Mouse (Mus musculus): ENCODE measurements around the gene Gpr173. TPM values are rescaled to one million over a fixed set of nuclear protein-coding genes. Genes with fewer than 3 reads are reported as not detected.

Gpr173 gene
- polyA plus RNA-seq, 2 experiments, result 4.5 to 13.0 TPM

DNA sequence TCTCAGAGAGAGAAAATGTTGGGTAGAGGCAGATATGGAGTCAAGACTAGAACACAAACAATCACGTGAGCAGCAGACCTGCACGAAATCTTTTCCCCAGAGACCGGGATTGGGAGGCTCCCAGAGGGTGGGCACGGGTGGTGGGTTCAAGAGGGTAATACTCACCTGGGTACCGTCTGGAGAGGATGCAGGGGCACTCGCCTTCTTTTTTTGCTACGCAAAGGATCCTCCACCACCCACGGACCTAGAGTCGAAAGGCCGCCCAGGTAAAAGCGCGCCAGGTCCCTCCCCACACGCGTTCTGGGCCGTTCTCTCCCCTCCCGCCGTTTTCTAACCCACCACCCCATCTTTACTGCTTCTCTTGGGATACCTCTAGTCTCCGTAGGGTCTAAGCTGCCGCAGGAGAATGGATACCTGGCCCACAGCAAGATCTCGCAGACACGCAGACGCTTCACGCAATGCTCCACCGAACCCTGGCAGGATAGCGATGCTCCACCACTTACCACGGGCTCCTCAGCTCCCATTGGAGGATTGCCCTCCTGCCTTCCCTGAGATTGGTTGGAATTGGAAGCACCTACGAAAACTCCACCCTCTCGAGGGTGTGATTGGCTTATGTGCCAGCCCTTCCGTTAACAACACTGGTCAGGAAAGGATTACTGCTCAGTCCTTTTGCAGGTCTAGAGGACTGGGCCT, 41.4 kb downstream of the Gpr173 start, which contains the start of gene Kantr:
Gene Kantr (minus strand): TSS at position 500 of the 693 bp plus-strand sequence.
- H3K4me1 ChIP-seq (ENCODE audit: control insufficient read depth, insufficient read depth, low read length), result 0 out of 2 replicates have a peak, but pooled peaks cover 2% of the 10 kb centered on the region
- TF ChIP-seq POLR2A (IDR thresholded peaks at IDR 0.05; ENCODE audit: borderline replicate concordance, extremely low read depth, insufficient read depth, insufficient read length), result 0 out of 2 replicates have a peak, but pooled peaks have one; percentile 11
- peak within 1 kb of the TSS; percentile 64 for H3K9ac ChIP-seq (ENCODE audit: low read depth, low read length, severe bottlenecking)
- H3K36me3 ChIP-seq (ENCODE audit: control insufficient read depth, insufficient read depth, low read length), result no peaks in the 10 kb centered on the region
- 0 out of 2 replicates have a peak within 1 kb of the TSS, but pooled peaks have one; percentile 38 for H3K27ac ChIP-seq (replicated peaks; ENCODE audit: low read depth, low read length)
- 19% methylated on average over 29 of the region's 29 CpGs for WGBS
- no peaks in the 10 kb centered on the region for H3K27me3 ChIP-seq (ENCODE audit: control insufficient read depth, insufficient read depth, low read length)
- DNase-seq (ENCODE audit: low spot score) (peak; percentile 86), ATAC-seq (ENCODE audit: low FRiP score, low read depth) (peak; percentile 100)
- H3K4me3 ChIP-seq (replicated peaks; ENCODE audit: low read length), result peak within 1 kb of the TSS; percentile 54
- peak within 1 kb of the TSS; percentile 51 for H3K4me2 ChIP-seq (replicated peaks; ENCODE audit: low read depth, low read length, severe bottlenecking)
- no peaks in the 10 kb centered on the region for H3K9me3 ChIP-seq (ENCODE audit: control insufficient read depth, low read length)

- H3K4me2 ChIP-seq (replicated peaks; ENCODE audit: low read depth, low read length, severe bottlenecking), result no peak overlapping the region
- H3K9ac ChIP-seq (ENCODE audit: low read depth, low read length, severe bottlenecking), result no peak overlapping the region
- no peak overlapping the region for H3K4me3 ChIP-seq (replicated peaks; ENCODE audit: low read length)
- ATAC-seq (ENCODE audit: low FRiP score, low read depth), result no peak
- DNase-seq (ENCODE audit: low spot score), result no peak
- no peaks in the 10 kb centered on the region for H3K27me3 ChIP-seq (ENCODE audit: control insufficient read depth, insufficient read depth, low read length)
- 0 out of 2 replicates have a peak, but pooled peaks cover 2% of the 10 kb centered on the region for H3K4me1 ChIP-seq (ENCODE audit: control insufficient read depth, insufficient read depth, low read length)
- H3K27ac ChIP-seq (replicated peaks; ENCODE audit: low read depth, low read length), result no peak overlapping the region
- TF ChIP-seq POLR2A (IDR thresholded peaks at IDR 0.05; ENCODE audit: borderline replicate concordance, extremely low read depth, insufficient read depth, insufficient read length), result no peak
- no peaks in the 10 kb centered on the region for H3K9me3 ChIP-seq (ENCODE audit: control insufficient read depth, low read length)
- no peaks in the 10 kb centered on the region; the same call in 1 of the 2 replicates for H3K36me3 ChIP-seq (ENCODE audit: control insufficient read depth, insufficient read depth, low read length)
- 100% methylated on average over 1 of the region's 1 CpGs for WGBS
Measured at GRCm38 (mm10) chrX:152323584-152323983, 44.9 kb downstream of the Gpr173 start.

GRCm38 (mm10) chrX:152322776-152323175, 45.7 kb downstream of the Gpr173 start:
- H3K9me3 ChIP-seq (ENCODE audit: control insufficient read depth, low read length), result no peaks in the 10 kb centered on the region
- no peak overlapping the region for H3K9ac ChIP-seq (ENCODE audit: low read depth, low read length, severe bottlenecking)
- no peaks in the 10 kb centered on the region; the same call in 1 of the 2 replicates for H3K36me3 ChIP-seq (ENCODE audit: control insufficient read depth, insufficient read depth, low read length)
- no peak overlapping the region for H3K4me2 ChIP-seq (replicated peaks; ENCODE audit: low read depth, low read length, severe bottlenecking)
- 0 out of 2 replicates have a peak, but pooled peaks cover 2% of the 10 kb centered on the region for H3K4me1 ChIP-seq (ENCODE audit: control insufficient read depth, insufficient read depth, low read length)
- no peak for DNase-seq (ENCODE audit: low spot score)
- H3K27ac ChIP-seq (replicated peaks; ENCODE audit: low read depth, low read length), result no peak overlapping the region
- TF ChIP-seq POLR2A (IDR thresholded peaks at IDR 0.05; ENCODE audit: borderline replicate concordance, extremely low read depth, insufficient read depth, insufficient read length), result no peak
- no peak for ATAC-seq (ENCODE audit: low FRiP score, low read depth)
- H3K4me3 ChIP-seq (replicated peaks; ENCODE audit: low read length), result no peak overlapping the region
- no peaks in the 10 kb centered on the region for H3K27me3 ChIP-seq (ENCODE audit: control insufficient read depth, insufficient read depth, low read length)
- 47% methylated on average over 2 of the region's 2 CpGs for WGBS

DNA sequence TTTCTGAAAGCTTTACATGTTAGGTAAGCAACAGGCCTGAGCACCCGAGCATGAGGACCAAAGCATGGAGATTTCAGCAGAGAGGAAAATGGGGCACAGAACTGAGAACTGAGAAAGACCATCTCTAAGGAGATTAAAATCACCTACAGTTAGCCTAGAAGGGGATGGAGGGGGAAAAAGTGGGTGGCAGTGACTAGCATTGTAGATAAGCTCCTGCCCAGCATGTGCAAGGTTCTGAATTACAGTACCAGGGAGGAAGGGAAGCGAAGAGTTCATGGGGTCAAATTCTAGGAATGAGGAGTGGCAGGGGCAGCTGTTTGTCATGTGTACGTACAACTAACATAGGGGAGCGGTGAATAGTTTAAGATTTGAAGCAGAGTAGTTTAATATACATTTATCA, 48.0 kb downstream of the Gpr173 start:
- no peak overlapping the region for H3K9ac ChIP-seq (ENCODE audit: low read depth, low read length, severe bottlenecking)
- ATAC-seq (ENCODE audit: low FRiP score, low read depth) (no peak), DNase-seq (ENCODE audit: low spot score) (no peak)
- no peak for TF ChIP-seq POLR2A (IDR thresholded peaks at IDR 0.05; ENCODE audit: borderline replicate concordance, extremely low read depth, insufficient read depth, insufficient read length)
- H3K9me3 ChIP-seq (ENCODE audit: control insufficient read depth, low read length), result no peaks in the 10 kb centered on the region
- H3K27me3 ChIP-seq (ENCODE audit: control insufficient read depth, insufficient read depth, low read length), result no peaks in the 10 kb centered on the region
- 75% methylated on average over 4 of the region's 4 CpGs for WGBS
- no peak overlapping the region for H3K4me2 ChIP-seq (replicated peaks; ENCODE audit: low read depth, low read length, severe bottlenecking)
- H3K4me1 ChIP-seq (ENCODE audit: control insufficient read depth, insufficient read depth, low read length), result no peaks in the 10 kb centered on the region
- H3K4me3 ChIP-seq (replicated peaks; ENCODE audit: low read length), result no peak overlapping the region
- no peak overlapping the region for H3K27ac ChIP-seq (replicated peaks; ENCODE audit: low read depth, low read length)
- no peaks in the 10 kb centered on the region; the same call in 1 of the 2 replicates for H3K36me3 ChIP-seq (ENCODE audit: control insufficient read depth, insufficient read depth, low read length)

DNA sequence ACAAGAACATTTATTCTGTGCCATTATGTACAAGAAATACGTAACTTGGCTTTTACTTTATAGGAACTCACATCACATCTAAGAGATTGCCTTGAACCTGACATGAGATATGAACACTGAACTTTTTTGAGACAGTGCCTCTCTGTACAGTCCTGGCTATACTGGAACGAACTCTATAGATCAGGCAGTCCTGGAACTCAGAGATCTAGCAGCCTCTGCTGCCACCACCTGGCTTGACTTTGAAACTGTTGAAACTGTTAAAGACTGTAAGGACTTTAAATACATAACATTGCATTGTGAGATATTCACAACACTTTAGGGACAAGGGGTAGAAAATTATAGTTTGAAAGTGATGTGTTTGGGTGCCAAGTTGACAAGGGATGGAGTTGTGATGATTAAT, 60.6 kb downstream of the Gpr173 start:
- no peak overlapping the region for H3K4me2 ChIP-seq (replicated peaks; ENCODE audit: low read depth, low read length, severe bottlenecking)
- H3K4me3 ChIP-seq (replicated peaks; ENCODE audit: low read length), result no peak overlapping the region
- H3K9me3 ChIP-seq (ENCODE audit: control insufficient read depth, low read length), result no peaks in the 10 kb centered on the region
- no peak overlapping the region for H3K9ac ChIP-seq (ENCODE audit: low read depth, low read length, severe bottlenecking)
- ATAC-seq (ENCODE audit: low FRiP score, low read depth), result no peak
- no peaks in the 10 kb centered on the region for H3K27me3 ChIP-seq (ENCODE audit: control insufficient read depth, insufficient read depth, low read length)
- no peaks in the 10 kb centered on the region for H3K4me1 ChIP-seq (ENCODE audit: control insufficient read depth, insufficient read depth, low read length)
- WGBS, result 68% methylated on average over 2 of the region's 2 CpGs
- TF ChIP-seq POLR2A (IDR thresholded peaks at IDR 0.05; ENCODE audit: borderline replicate concordance, extremely low read depth, insufficient read depth, insufficient read length), result no peak
- H3K27ac ChIP-seq (replicated peaks; ENCODE audit: low read depth, low read length), result no peak overlapping the region
- H3K36me3 ChIP-seq (ENCODE audit: control insufficient read depth, insufficient read depth, low read length), result no peaks in the 10 kb centered on the region
- peak; percentile 52 for DNase-seq (ENCODE audit: low spot score)

Measured in limb, embryonic 14.5 days (tissue).